ENCODE assay signal across 14 mouse cellular contexts in the genomic region with DNA sequence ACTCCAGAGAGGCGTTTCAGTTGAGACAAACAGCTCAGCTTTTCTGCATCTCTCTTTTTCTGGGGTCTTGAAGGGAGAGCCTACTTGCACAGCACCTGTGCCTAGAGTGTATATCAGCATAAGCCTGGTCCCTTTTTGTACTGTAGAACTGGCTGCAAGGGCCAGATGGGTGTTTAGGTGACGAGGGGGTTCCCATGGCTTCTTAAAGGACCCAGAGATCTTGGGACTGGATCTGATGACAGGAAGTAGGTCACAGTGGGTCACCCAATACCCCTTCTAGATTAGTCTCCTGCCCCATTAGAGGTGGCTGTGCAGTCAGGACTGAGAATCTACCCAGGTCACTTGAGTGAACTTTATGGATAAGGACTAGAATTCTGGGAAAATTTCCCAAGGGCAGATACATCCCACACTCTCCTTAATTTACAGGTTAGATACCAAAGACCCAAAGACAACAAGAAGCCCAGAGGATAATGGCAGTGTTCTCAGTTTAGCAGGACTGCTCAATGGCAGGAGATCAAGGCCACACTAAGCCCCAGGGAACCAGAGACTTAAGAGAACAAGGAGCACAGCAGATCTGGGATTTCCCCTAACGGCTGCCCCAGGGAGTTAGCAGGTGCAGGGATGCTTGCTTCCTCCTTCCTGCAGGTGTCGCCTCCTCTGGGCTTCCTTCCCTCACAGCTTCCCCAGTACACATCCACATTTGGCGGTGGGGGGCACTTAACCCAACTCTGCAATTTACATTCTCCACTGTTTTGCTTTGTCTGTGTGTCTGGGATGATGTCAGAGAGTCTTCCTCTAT. TPM values are rescaled to one million over a fixed set of nuclear protein-coding genes. Genes with fewer than 3 reads are reported as not detected.
DNase-seq lines count a peak whose midpoint lies in the region; ATAC-seq and TF ChIP-seq lines count a peak whose summit lies in the region.
"Had no signal": no experiment of that assay in that cellular context is flagged by ENCODE, and none has a peak within 500 bp of the region (broad histone marks: within the 10 kb centered on the region; RNA-seq: fewer than 3 reads in every experiment).

No protein-coding gene starts in this region.

- DNase-seq in lung, postnatal 0 days (ENCODE audit: low spot score) = no peak
- no peak for DNase-seq in lung, postnatal 10 days
- DNase-seq in ZHBTc4 (ENCODE audit: low read depth, low spot score) = peak; percentile 23
- peak; percentile 87 to 88 for DNase-seq in spleen, postnatal 36 days (ENCODE audit: low spot score in 2 of 2)
- no peak for DNase-seq in kidney, postnatal 10 days
- DNase-seq in gastrocnemius, adult 18-20 months (ENCODE audit: low spot score) = no peak
- DNase-seq: cerebellum, postnatal 25 days; kidney, adult 18-20 months had no signal

- peak; percentile 25 for TF ChIP-seq CTCF in lung, postnatal 0 days (IDR thresholded peaks at IDR 0.05)

- no peaks in the 10 kb centered on the region for H3K27me3 ChIP-seq in lung, postnatal 0 days (replicated peaks; ENCODE audit: insufficient read depth, low read length)
- H3K27me3 ChIP-seq in kidney, embryonic 16.5 days (ENCODE audit: insufficient read depth, low read length) = no peaks in the 10 kb centered on the region
- H3K27me3 ChIP-seq: embryonic facial prominence, embryonic 15.5 days; limb, embryonic 12.5 days; neural tube, embryonic 15.5 days had no signal

- H3K27ac ChIP-seq in lung, postnatal 0 days (ENCODE audit: low read length) = no peak overlapping the region
- H3K27ac ChIP-seq in kidney, embryonic 16.5 days (ENCODE audit: low read length) = no peak overlapping the region
- H3K27ac ChIP-seq: embryonic facial prominence, embryonic 15.5 days; hindbrain, embryonic 10.5 days; limb, embryonic 12.5 days; neural tube, embryonic 15.5 days had no signal

- no peak for TF ChIP-seq EP300 in lung, postnatal 0 days (IDR thresholded peaks at IDR 0.05)

- peaks cover 15% of the 10 kb centered on the region; the same call in 1 of the 2 replicates for H3K4me1 ChIP-seq in lung, postnatal 0 days (ENCODE audit: insufficient read depth, low read depth, low read length)
- H3K4me1 ChIP-seq in kidney, embryonic 16.5 days (ENCODE audit: insufficient read depth, low read length) = 0 out of 2 replicates have a peak, but pooled peaks cover 3% of the 10 kb centered on the region
- H3K4me1 ChIP-seq: limb, embryonic 12.5 days; neural tube, embryonic 15.5 days had no signal

- H3K4me2 ChIP-seq in lung, postnatal 0 days (replicated peaks; ENCODE audit: low read depth, low read length) = no peak overlapping the region
- H3K4me2 ChIP-seq in kidney, embryonic 16.5 days (replicated peaks; ENCODE audit: low read depth, low read length) = no peak overlapping the region
- H3K4me2 ChIP-seq: embryonic facial prominence, embryonic 15.5 days; limb, embryonic 12.5 days; neural tube, embryonic 15.5 days had no signal

- H3K36me3 ChIP-seq in lung, postnatal 0 days (ENCODE audit: insufficient read depth, low read length) = no peaks in the 10 kb centered on the region
- H3K36me3 ChIP-seq in kidney, embryonic 16.5 days (ENCODE audit: insufficient read depth, low read length) = no peaks in the 10 kb centered on the region
- H3K36me3 ChIP-seq: embryonic facial prominence, embryonic 15.5 days; G1E; hindbrain, embryonic 10.5 days; limb, embryonic 12.5 days; neural tube, embryonic 15.5 days had no signal

- H3K4me3 ChIP-seq in lung, postnatal 0 days (ENCODE audit: low read depth, low read length) = no peak overlapping the region
- no peak overlapping the region for H3K4me3 ChIP-seq in kidney, embryonic 16.5 days (ENCODE audit: low read length)
- H3K4me3 ChIP-seq: embryonic facial prominence, embryonic 15.5 days; hindbrain, embryonic 10.5 days; limb, embryonic 12.5 days; neural tube, embryonic 15.5 days had no signal

- H3K9me3 ChIP-seq in lung, postnatal 0 days (ENCODE audit: low read length) = no peaks in the 10 kb centered on the region
- no peaks in the 10 kb centered on the region for H3K9me3 ChIP-seq in kidney, embryonic 16.5 days (ENCODE audit: low read length)
- H3K9me3 ChIP-seq: embryonic facial prominence, embryonic 15.5 days; G1E; hindbrain, embryonic 10.5 days; limb, embryonic 12.5 days; neural tube, embryonic 15.5 days had no signal

- 45% methylated on average over 5 of the region's 5 CpGs for WGBS in lung, postnatal 0 days
- 51% methylated on average over 5 of the region's 5 CpGs for WGBS in kidney, embryonic 16.5 days

- no peak overlapping the region for H3K9ac ChIP-seq in lung, postnatal 0 days (replicated peaks; ENCODE audit: low read depth)
- no peak overlapping the region for H3K9ac ChIP-seq in kidney, embryonic 16.5 days (replicated peaks; ENCODE audit: low read length)
- H3K9ac ChIP-seq: embryonic facial prominence, embryonic 15.5 days; limb, embryonic 12.5 days; neural tube, embryonic 15.5 days had no signal

- ATAC-seq in lung, postnatal 0 days = no peak
- no peak for ATAC-seq in kidney, embryonic 16.5 days (ENCODE audit: low FRiP score, low TSS enrichment)

RNA-seq across cellular contexts. Expression of a gene that starts 31.6 kb away (rescaled TPM):
- 55.9 and 56.9 TPM in 2 replicates for polyA plus RNA-seq in lung, postnatal 0 days (2015; fragmentation: Nextera tagmentation; extraction: Ambion mirVana)
- polyA plus RNA-seq in kidney, embryonic 16.5 days (2015; fragmentation: Nextera tagmentation; extraction: Ambion mirVana) = 95.5 and 99.8 TPM in 2 replicates
- 10 to 100 TPM; 24.3 to 27.2 TPM for total RNA-seq in gastrocnemius, adult 18-20 months (2021)

Comparison
In these comparisons a context has a peak if more than half of its experiments do, and no peak if none do; other contexts are left out.
1. DNase-seq: peak in ZHBTc4 (single experiment) and spleen, postnatal 36 days (2 of 2); none in lung, postnatal 0 days (single experiment), lung, postnatal 10 days (single experiment), kidney, postnatal 10 days (single experiment) and gastrocnemius, adult 18-20 months (single experiment).